Mouse (Mus musculus) embryonic fibroblast, embryonic 13.5 days (primary cell): ENCODE data around the gene Lmx1b. TPM values are rescaled to one million over a fixed set of nuclear protein-coding genes. Genes with fewer than 3 reads are reported as not detected.

Source experiments
- H3K27ac ChIP-seq: 2 replicates; pipeline ENCODE4 v1.5.1; 2012; ENCODE audit warnings: low read length, control low read depth, inconsistent platforms; ENCODE audit not compliant: insufficient read depth
- H3K4me1 ChIP-seq: 2 replicates; pipeline ENCODE4 v1.6.1; 2011; ENCODE audit warnings: low read length; ENCODE audit not compliant: control insufficient read depth, insufficient read depth
- H3K4me3 ChIP-seq: 2 replicates; pipeline ENCODE4 v1.5.1; 2011; ENCODE audit warnings: mild to moderate bottlenecking, control low read depth, low read length; ENCODE audit not compliant: insufficient read depth
- CTCF ChIP-seq: IDR thresholded peaks from 2 replicates; pipeline ENCODE4 v1.5.1; 2011; ENCODE audit warnings: mild to moderate bottlenecking, control low read depth, low read length, moderate library complexity, borderline replicate concordance; ENCODE audit not compliant: insufficient read depth
- POLR2A ChIP-seq: IDR thresholded peaks from 2 replicates; pipeline ENCODE4 v1.6.1; 2011; ENCODE audit warnings: low read depth, mild to moderate bottlenecking, control low read depth, low read length, moderate library complexity
- polyA plus RNA-seq: library from polyadenylated mRNA; stranded (reverse); fragments of >200 nt; gene quantifications from 2 replicates; pipeline ENCODE4 v1.2.4, GENCODE M21; 2011; ENCODE audit warnings: low read depth; ENCODE audit not compliant: missing spikeins, insufficient read length

The Lmx1b gene
- polyA plus RNA-seq: 1.1 and 2.8 TPM in 2 replicates

- Histone ChIP-seq H3K4me3 (peak within 1 kb of the TSS; percentile 22), H3K4me1 (no peaks in the 10 kb centered on the region), H3K27ac (no peak within 1 kb of the TSS)
- TF ChIP-seq POLR2A: no peak
Measured at GRCm38 (mm10) chr2:33640171-33640721, at the start of gene Lmx1b. Gene Lmx1b (minus strand): TSS chr2:33640511.

DNA sequence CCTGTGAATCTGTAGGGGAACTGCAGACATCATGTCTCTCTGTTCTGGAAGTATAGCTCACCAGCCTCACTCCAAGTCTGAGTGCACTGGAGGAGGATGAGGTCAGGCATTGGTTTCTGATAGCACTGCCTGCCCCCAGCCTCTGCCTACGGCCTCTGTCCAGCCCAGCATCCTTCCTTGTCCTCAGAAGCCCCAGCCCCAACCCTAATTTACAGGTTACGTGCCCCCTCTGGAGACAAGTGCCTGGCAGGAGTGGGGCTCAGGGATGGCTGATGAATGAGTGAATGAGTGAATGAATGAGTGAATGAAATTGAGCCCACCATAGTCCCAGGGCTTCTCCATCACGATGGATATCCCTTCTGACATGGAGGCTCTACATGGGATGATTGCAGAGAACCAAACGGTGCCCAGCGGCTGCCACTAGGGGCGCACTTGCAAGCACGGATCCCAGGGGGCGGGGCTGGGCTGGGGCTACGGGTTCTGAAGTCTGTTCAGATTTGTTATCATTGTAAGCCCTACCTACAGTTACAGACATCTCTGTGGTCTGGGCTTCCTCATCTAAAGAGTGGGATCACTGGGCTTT is 49.7 kb upstream of the Lmx1b start:
- TF ChIP-seq CTCF (peak; percentile 46; the same call in 1 of the 2 replicates), POLR2A (no peak)
- Histone ChIP-seq H3K4me1 (no peaks in the 10 kb centered on the region), H3K4me3 (no peak overlapping the region), H3K27ac (no peak overlapping the region)

DNA sequence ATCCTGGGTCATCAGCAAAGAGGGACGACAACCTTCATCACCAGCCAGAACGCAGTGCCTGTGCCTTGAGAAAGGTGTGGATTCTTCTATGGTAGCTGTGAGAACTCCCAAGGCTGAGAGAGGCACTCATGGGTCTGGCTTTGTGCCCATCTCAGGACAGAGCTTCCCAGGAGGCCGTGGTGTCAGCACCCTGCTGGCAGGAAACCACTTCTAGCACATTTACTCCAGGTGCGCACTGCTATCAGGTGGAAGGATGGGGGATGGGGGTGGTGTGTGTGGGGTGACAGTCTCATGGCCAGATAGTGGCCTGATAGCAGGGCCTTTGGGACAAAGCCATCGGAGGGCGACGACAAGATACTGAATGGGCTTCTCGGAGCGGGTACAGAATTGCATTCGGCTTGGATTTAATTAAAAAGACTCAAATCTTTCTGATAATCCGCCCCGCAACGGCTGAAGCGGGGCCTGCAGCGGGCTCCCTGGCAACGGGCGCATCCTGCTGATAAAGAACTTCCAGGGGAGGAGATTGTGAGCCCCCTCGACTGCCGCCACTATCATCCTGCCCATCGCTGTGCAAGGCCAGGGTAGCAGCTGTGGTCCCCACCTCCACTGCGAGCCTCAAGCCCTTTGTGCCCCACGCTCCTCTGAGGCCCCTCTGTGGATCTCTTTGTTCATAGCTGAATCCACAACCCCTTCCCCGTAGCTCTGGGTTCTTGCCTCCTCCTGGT is 49.0 kb upstream of the Lmx1b start:
- H3K4me3 ChIP-seq: no peak overlapping the region
- H3K4me1 ChIP-seq: no peaks in the 10 kb centered on the region
- no peak for TF ChIP-seq CTCF
- H3K27ac ChIP-seq: no peak overlapping the region

DNA sequence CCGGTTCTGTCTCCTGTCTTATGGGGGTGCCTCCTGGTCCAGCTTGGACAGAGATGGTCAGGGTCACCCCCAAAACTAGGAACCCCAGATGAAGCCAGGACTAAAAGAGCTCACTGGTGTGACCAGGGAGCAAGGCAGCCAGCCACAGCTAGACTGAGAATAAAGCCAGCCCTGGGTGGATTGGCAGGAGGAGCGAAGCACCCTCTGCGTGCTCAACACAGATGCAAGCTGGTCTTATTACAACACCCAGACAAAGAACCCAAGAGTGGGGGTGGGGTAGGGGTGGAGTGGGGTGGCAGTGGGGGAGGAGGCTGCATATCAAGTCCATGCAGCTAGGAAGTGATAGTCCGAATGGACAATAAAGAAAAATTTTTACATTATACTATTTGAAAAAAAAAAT is 43.3 kb upstream of the Lmx1b start:
- H3K4me3 ChIP-seq: no peak overlapping the region
- no peak overlapping the region for H3K27ac ChIP-seq
- no peak for TF ChIP-seq CTCF
- TF ChIP-seq POLR2A: no peak
- no peaks in the 10 kb centered on the region for H3K4me1 ChIP-seq

DNA sequence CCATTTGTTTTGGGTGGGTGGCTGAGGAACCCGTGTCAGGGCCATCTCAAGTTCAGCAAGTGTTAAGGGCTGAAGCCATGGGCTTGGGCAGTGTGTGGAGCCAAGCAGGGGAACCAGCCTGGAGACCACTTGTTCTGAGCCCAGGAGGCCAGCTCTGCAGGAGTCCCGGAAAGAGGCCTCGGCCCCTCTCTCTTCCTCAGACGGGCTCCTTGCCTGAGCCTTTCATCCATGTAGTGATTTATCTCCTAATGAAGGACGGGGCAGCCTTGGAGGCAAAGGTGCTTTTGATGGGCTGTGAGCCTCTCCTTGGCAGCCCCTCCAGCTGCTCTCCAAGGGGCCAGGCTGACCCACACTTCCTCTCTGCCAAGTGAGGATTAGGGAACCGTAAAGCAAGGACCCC is 42.8 kb upstream of the Lmx1b start:
- Histone ChIP-seq H3K27ac (no peak overlapping the region), H3K4me3 (no peak overlapping the region), H3K4me1 (no peaks in the 10 kb centered on the region)
- TF ChIP-seq POLR2A (no peak), CTCF (no peak)

GRCm38 (mm10) chr2:33682219-33682618 is 41.9 kb upstream of the Lmx1b start:
- H3K4me3 ChIP-seq: no peak overlapping the region
- H3K27ac ChIP-seq: no peak overlapping the region
- TF ChIP-seq CTCF (peak; percentile 90), POLR2A (no peak)
- no peaks in the 10 kb centered on the region for H3K4me1 ChIP-seq

DNA sequence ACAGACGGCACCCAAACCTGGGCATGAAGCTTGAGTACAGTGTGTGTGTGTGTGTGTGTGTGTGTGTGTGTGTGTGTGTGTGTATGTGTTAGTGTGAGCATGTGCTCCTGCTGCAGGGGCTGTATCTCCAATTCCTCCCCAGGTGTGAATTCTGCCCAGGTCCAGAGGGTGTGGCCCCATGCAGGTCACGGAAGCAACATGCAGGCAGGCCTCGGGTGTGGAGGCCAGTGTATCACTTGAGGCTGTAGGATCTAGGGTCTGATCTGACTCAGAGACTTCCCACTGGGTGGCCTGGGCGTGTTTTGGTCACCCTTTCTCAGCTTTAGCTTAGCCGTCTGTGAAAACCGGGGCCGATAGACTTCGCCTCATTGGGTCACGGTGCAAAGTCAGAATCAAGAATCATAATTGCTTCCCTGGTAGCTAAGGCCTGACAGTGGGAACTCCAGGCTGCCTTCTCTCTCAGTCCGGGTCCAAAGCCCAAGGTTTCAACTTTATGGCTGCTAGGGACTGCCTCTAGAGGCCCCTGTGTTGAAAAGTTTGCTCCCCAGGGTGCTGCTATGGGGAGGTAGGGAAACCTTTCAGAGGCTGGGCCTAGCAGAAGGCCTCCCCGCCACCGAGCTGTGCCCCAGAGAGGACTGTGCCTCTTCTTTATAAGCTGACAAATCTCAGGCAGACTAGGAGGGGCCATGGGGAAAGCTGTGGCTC is 38.8 kb upstream of the Lmx1b start:
- Histone ChIP-seq H3K4me3 (no peak overlapping the region), H3K4me1 (no peaks in the 10 kb centered on the region), H3K27ac (no peak overlapping the region)
- TF ChIP-seq POLR2A: no peak
- no peak for TF ChIP-seq CTCF

- H3K4me3 ChIP-seq: no peak overlapping the region
- no peaks in the 10 kb centered on the region for H3K4me1 ChIP-seq
- no peak for TF ChIP-seq CTCF
- TF ChIP-seq POLR2A: no peak
- no peak overlapping the region for H3K27ac ChIP-seq
Measured at GRCm38 (mm10) chr2:33672701-33673472, 32.6 kb upstream of the Lmx1b start.

- Histone ChIP-seq H3K4me1 (no peaks in the 10 kb centered on the region), H3K4me3 (no peak overlapping the region), H3K27ac (no peak overlapping the region)
- no peak for TF ChIP-seq POLR2A
- no peak for TF ChIP-seq CTCF
Measured at GRCm38 (mm10) chr2:33668741-33669140, 28.4 kb upstream of the Lmx1b start.

- no peaks in the 10 kb centered on the region for H3K4me1 ChIP-seq
- no peak overlapping the region for H3K4me3 ChIP-seq
- H3K27ac ChIP-seq: no peak overlapping the region
- no peak for TF ChIP-seq CTCF
- no peak for TF ChIP-seq POLR2A
Measured at GRCm38 (mm10) chr2:33666388-33666945, 26.2 kb upstream of the Lmx1b start.
